Mouse (Mus musculus) limb, embryonic 14.5 days (tissue): Measurements from ENCODE around the gene Gm17455. TPM values are rescaled to one million over a fixed set of nuclear protein-coding genes. Genes with fewer than 3 reads are reported as not detected.

Experiments
- ATAC-seq: fragments of 200-750 bp; cut with Nextera tagmentation; 2 replicates; pipeline ENCODE4 v1.8.0; 2017; ENCODE audit warnings: low read depth, moderate number of reproducible peaks, moderate TSS enrichment; ENCODE audit not compliant: low FRiP score
- DNase-seq: peaks from one replicate; pipeline ENCODE4 v3.0.0-alpha.2; 2015; ENCODE audit warnings: low spot score
- H3K27ac ChIP-seq: fragments of 300-500 bp; sonication (generic); replicated peaks from 2 replicates; pipeline ENCODE4 v1.5.1; 2014; ENCODE audit warnings: low read depth, mild to moderate bottlenecking, low read length, moderate library complexity, mixed read lengths
- H3K27me3 ChIP-seq: fragments of 300-500 bp; sonication (generic); 2 replicates; pipeline ENCODE4 v1.6.1; 2014; ENCODE audit warnings: low read length, mixed read lengths; ENCODE audit not compliant: control insufficient read depth, insufficient read depth
- H3K36me3 ChIP-seq: fragments of 300-500 bp; sonication (generic); 2 replicates; pipeline ENCODE4 v1.6.1; 2014; ENCODE audit warnings: mild to moderate bottlenecking, low read length, moderate library complexity, mixed read lengths; ENCODE audit not compliant: control insufficient read depth, insufficient read depth
- H3K4me1 ChIP-seq: fragments of 300-500 bp; sonication (generic); 2 replicates; pipeline ENCODE4 v1.6.1; 2014; ENCODE audit warnings: antibody characterized with exemption, low read length, mixed read lengths; ENCODE audit not compliant: control insufficient read depth, insufficient read depth
- H3K4me2 ChIP-seq: fragments of 300-500 bp; sonication (generic); replicated peaks from 2 replicates; pipeline ENCODE4 v1.6.1; 2014; ENCODE audit warnings: low read depth, mild to moderate bottlenecking, low read length, moderate library complexity; ENCODE audit not compliant: severe bottlenecking
- H3K4me3 ChIP-seq: fragments of 300-500 bp; sonication (generic); replicated peaks from 2 replicates; pipeline ENCODE4 v1.5.1; 2014; ENCODE audit warnings: low read length
- H3K9ac ChIP-seq: fragments of 300-500 bp; sonication (generic); 2 replicates; pipeline ENCODE4 v1.6.1; 2014; ENCODE audit warnings: mild to moderate bottlenecking, low read depth, low read length, moderate library complexity; ENCODE audit not compliant: severe bottlenecking
- H3K9me3 ChIP-seq: fragments of 300-500 bp; sonication (generic); 2 replicates; pipeline ENCODE4 v1.6.1; 2016; ENCODE audit warnings: low read length; ENCODE audit not compliant: control insufficient read depth
- POLR2A ChIP-seq: fragments of 200-500 bp; IDR thresholded peaks from 2 replicates; pipeline ENCODE4 v1.8.0; 2012; ENCODE audit warnings: inconsistent platforms, mild to moderate bottlenecking, moderate library complexity, borderline replicate concordance; ENCODE audit not compliant: insufficient read depth, insufficient read length; ENCODE audit errors: extremely low read depth
- WGBS: fragments of 180-500 bp; shearing (Covaris S2); extraction: QIAGEN DNeasy Blood & Tissue Kit; methylation state at CpG from one replicate; pipeline ENCODE4 v1.1.7; 2014; 5-methylcytosine and 5-hydroxymethylcytosine counted together
- polyA plus RNA-seq, 2 experiments: library from polyadenylated mRNA; depleted of rRNA in 1 of 2; stranded (reverse) in 1 of 2; unstranded in 1 of 2; fragments of >200 nt; fragmentation: Nextera tagmentation in 1 of 2; extraction: Ambion mirVana in 1 of 2; gene quantifications; 2 replicates each; pipeline versions ENCODE4 v1.2.1 to v1.2.3; 2012 to 2014

Gene Gm17455
- polyA plus RNA-seq, 2 experiments = 0.96 to 2.8 TPM

- Histone ChIP-seq H3K27me3 (no peaks in the 10 kb centered on the region), H3K4me1 (0 out of 2 replicates have a peak, but pooled peaks cover 3% of the 10 kb centered on the region), H3K9me3 (no peaks in the 10 kb centered on the region), H3K4me3 (no peak overlapping the region), H3K4me2 (no peak overlapping the region), H3K36me3 (no peaks in the 10 kb centered on the region), H3K27ac (no peak overlapping the region), H3K9ac (no peak overlapping the region)
- no peak for TF ChIP-seq POLR2A
- 0 out of 2 replicates have a peak, but pooled peaks have one; percentile 45 for ATAC-seq
- WGBS = 0% methylated on average over 5 of the region's 5 CpGs
- peak; percentile 45 for DNase-seq
Measured at GRCm38 (mm10) chr10:60407831-60408230, 8.3 kb downstream of the Gm17455 start.

GRCm38 (mm10) chr10:60411794-60412193 lies 12.3 kb downstream of the Gm17455 start:
- Histone ChIP-seq H3K9me3 (no peaks in the 10 kb centered on the region), H3K27me3 (no peaks in the 10 kb centered on the region), H3K4me2 (no peak overlapping the region), H3K36me3 (no peaks in the 10 kb centered on the region), H3K27ac (no peak overlapping the region), H3K4me1 (no peaks in the 10 kb centered on the region), H3K9ac (no peak overlapping the region), H3K4me3 (no peak overlapping the region)
- TF ChIP-seq POLR2A = no peak
- WGBS = 23% methylated on average over 5 of the region's 5 CpGs
- no peak for ATAC-seq
- no peak for DNase-seq

GRCm38 (mm10) chr10:60413756-60414155 lies 14.2 kb downstream of the Gm17455 start:
- H3K4me1 ChIP-seq = no peaks in the 10 kb centered on the region
- no peaks in the 10 kb centered on the region for H3K36me3 ChIP-seq
- H3K4me2 ChIP-seq = no peak overlapping the region
- no peak for DNase-seq
- no peak overlapping the region for H3K9ac ChIP-seq
- H3K4me3 ChIP-seq = no peak overlapping the region
- ATAC-seq = no peak
- H3K9me3 ChIP-seq = no peaks in the 10 kb centered on the region
- 57% methylated on average over 2 of the region's 2 CpGs for WGBS
- no peaks in the 10 kb centered on the region for H3K27me3 ChIP-seq
- no peak for TF ChIP-seq POLR2A
- no peak overlapping the region for H3K27ac ChIP-seq

- H3K9me3 ChIP-seq = no peaks in the 10 kb centered on the region
- no peak overlapping the region for H3K9ac ChIP-seq
- 78% methylated on average over 2 of the region's 2 CpGs for WGBS
- H3K4me2 ChIP-seq = no peak overlapping the region
- DNase-seq = no peak
- no peak overlapping the region for H3K27ac ChIP-seq
- ATAC-seq = no peak
- H3K27me3 ChIP-seq = no peaks in the 10 kb centered on the region
- TF ChIP-seq POLR2A = no peak
- H3K4me3 ChIP-seq = no peak overlapping the region
- H3K4me1 ChIP-seq = no peaks in the 10 kb centered on the region
- H3K36me3 ChIP-seq = no peaks in the 10 kb centered on the region
Measured at GRCm38 (mm10) chr10:60417041-60417440, 17.5 kb downstream of the Gm17455 start.

GRCm38 (mm10) chr10:60418137-60418536 lies 18.6 kb downstream of the Gm17455 start:
- H3K36me3 ChIP-seq = no peaks in the 10 kb centered on the region
- peak; percentile 70 for DNase-seq
- no peaks in the 10 kb centered on the region for H3K4me1 ChIP-seq
- 14% methylated on average over 3 of the region's 3 CpGs for WGBS
- no peak overlapping the region for H3K4me3 ChIP-seq
- H3K27ac ChIP-seq = no peak overlapping the region
- ATAC-seq = no peak
- H3K9me3 ChIP-seq = no peaks in the 10 kb centered on the region
- H3K9ac ChIP-seq = no peak overlapping the region
- no peak overlapping the region for H3K4me2 ChIP-seq
- no peaks in the 10 kb centered on the region for H3K27me3 ChIP-seq
- TF ChIP-seq POLR2A = no peak

GRCm38 (mm10) chr10:60419624-60420023 lies 20.1 kb downstream of the Gm17455 start:
- Histone ChIP-seq H3K9me3 (no peaks in the 10 kb centered on the region), H3K27ac (no peak overlapping the region), H3K36me3 (no peaks in the 10 kb centered on the region), H3K4me3 (no peak overlapping the region), H3K4me1 (no peaks in the 10 kb centered on the region), H3K27me3 (no peaks in the 10 kb centered on the region), H3K4me2 (no peak overlapping the region), H3K9ac (no peak overlapping the region)
- no peak for DNase-seq
- ATAC-seq = no peak
- TF ChIP-seq POLR2A = no peak
- WGBS = 23% methylated on average over 4 of the region's 4 CpGs
